Mouse (Mus musculus) layer of hippocampus, adult 18-20 months (tissue): Measurements from ENCODE around the gene Olfr1090. TPM values are rescaled to one million over a fixed set of nuclear protein-coding genes. Genes with fewer than 3 reads are reported as not detected.

Source experiments
- DNase-seq, 2 experiments: peaks; one replicate each; pipeline ENCODE4 v3.0.0; 2022; ENCODE audit warnings: low spot score in 2 of 2
- long read RNA-seq: library from polyadenylated mRNA; stranded (forward); transcript quantifications from one replicate; pipeline ENCODE4 v2.0.0, GENCODE M21; 2021
- total RNA-seq, 2 experiments: library from RNA; stranded (reverse); gene quantifications; 2 replicates each; pipeline ENCODE4 v1.2.3; 2021

Olfr1090 gene
- total RNA-seq = not detected
- long read RNA-seq = 0 reads

- no peak for DNase-seq
These were observed at the start of gene Olfr1090 for GRCm38 (mm10) chr2:86758893-86759292. TSS of gene Olfr1090 (minus strand) at chr2:86758993.

GRCm38 (mm10) chr2:86782179-86782578, 23.4 kb upstream of the Olfr1090 start, which contains the start of gene Olfr1093:
TSS of gene Olfr1093 (plus strand) at chr2:86782479.
- no peak for DNase-seq

- DNase-seq = peak; percentile 5 to 54
These were observed 2.3 kb upstream of the Olfr1090 start for GRCm38 (mm10) chr2:86761050-86761449.

- no peak for DNase-seq
These were observed 25.2 kb downstream of the Olfr1090 start, which contains the start of gene Olfr1089 for GRCm38 (mm10) chr2:86733601-86734000. TSS of gene Olfr1089 (minus strand) at chr2:86733701.

Other genes starting within 250 kb of the Olfr1090 start
- gene Olfr1079, start 216.5 kb downstream of the Olfr1090 start, total RNA-seq = not detected
- not detected for gene Olfr1080, start 200.8 kb downstream of the Olfr1090 start, total RNA-seq
- gene Olfr1082, start 160.0 kb downstream of the Olfr1090 start, total RNA-seq = not detected
- not detected for gene Olfr1084, start 119.3 kb downstream of the Olfr1090 start, total RNA-seq
- gene Olfr1085, start 97.0 kb downstream of the Olfr1090 start, total RNA-seq = not detected
- not detected for gene Olfr1086, start 78.9 kb downstream of the Olfr1090 start, total RNA-seq
- not detected for gene Olfr1087, start 60.6 kb downstream of the Olfr1090 start, total RNA-seq
- not detected for gene Olfr1089, start 25.3 kb downstream of the Olfr1090 start, total RNA-seq
- not detected for gene Olfr1093, start 23.5 kb upstream of the Olfr1090 start, total RNA-seq
- not detected for gene Olfr141, start 51.0 kb upstream of the Olfr1090 start, total RNA-seq
- not detected for gene Olfr1094, start 65.7 kb upstream of the Olfr1090 start, total RNA-seq
- gene Olfr1095, start 92.7 kb upstream of the Olfr1090 start, total RNA-seq = not detected
- gene Gm13723, start 115.8 kb upstream of the Olfr1090 start, total RNA-seq = not detected
- not detected for gene Olfr1097, start 133.2 kb upstream of the Olfr1090 start, total RNA-seq
- gene Olfr1098, start 165.6 kb upstream of the Olfr1090 start, total RNA-seq = not detected
- not detected for gene Olfr1099, start 201.7 kb upstream of the Olfr1090 start, total RNA-seq
- gene Olfr1100, start 221.0 kb upstream of the Olfr1090 start, total RNA-seq = not detected
- gene Olfr1101, start 232.2 kb upstream of the Olfr1090 start, total RNA-seq = not detected
- gene Olfr1102, start 239.4 kb upstream of the Olfr1090 start, total RNA-seq = not detected